Mouse (Mus musculus): ENCODE results near the gene Slamf9. TPM values are rescaled to one million over a fixed set of nuclear protein-coding genes. Genes with fewer than 3 reads are reported as not detected.

Slamf9 gene
- polyA plus RNA-seq, 2 experiments: 0.49 to 0.51 TPM

DNA sequence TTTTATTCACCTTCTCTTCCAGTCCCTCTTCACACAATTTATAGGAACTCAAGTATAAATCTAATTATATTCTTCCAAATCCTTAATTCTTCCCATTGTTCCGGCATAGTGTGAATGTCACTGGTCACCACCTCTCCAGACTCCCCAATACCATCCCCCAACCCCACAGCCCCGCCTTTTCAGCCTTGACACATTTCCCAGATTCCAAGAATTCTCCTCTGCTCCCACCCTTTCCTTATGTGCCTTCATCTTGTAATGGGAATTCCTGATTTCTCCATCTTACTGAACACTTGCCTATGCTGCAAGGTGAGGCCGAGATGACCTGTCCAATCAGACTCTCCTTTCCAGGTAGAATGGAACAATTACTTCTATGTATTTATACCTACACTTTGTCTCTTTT, 17.1 kb upstream of the Slamf9 start:
- no peaks in the 10 kb centered on the region for H3K36me3 ChIP-seq (ENCODE audit: control insufficient read depth, insufficient read depth, low read length)
- no peak overlapping the region for H3K4me2 ChIP-seq (replicated peaks; ENCODE audit: low read depth, low read length, severe bottlenecking)
- no peak for TF ChIP-seq POLR2A (IDR thresholded peaks at IDR 0.05; ENCODE audit: borderline replicate concordance, extremely low read depth, insufficient read depth, insufficient read length)
- H3K9me3 ChIP-seq (ENCODE audit: control insufficient read depth, low read length): no peaks in the 10 kb centered on the region
- DNase-seq (ENCODE audit: low spot score) (no peak), ATAC-seq (ENCODE audit: low FRiP score, low read depth) (no peak)
- H3K9ac ChIP-seq (ENCODE audit: low read depth, low read length, severe bottlenecking): no peak overlapping the region
- no peak overlapping the region for H3K4me3 ChIP-seq (replicated peaks; ENCODE audit: low read length)
- no peak overlapping the region for H3K27ac ChIP-seq (replicated peaks; ENCODE audit: low read depth, low read length)
- no peaks in the 10 kb centered on the region for H3K4me1 ChIP-seq (ENCODE audit: control insufficient read depth, insufficient read depth, low read length)
- WGBS: 81% methylated on average over 3 of the region's 3 CpGs
- no peaks in the 10 kb centered on the region for H3K27me3 ChIP-seq (ENCODE audit: control insufficient read depth, insufficient read depth, low read length)

DNA sequence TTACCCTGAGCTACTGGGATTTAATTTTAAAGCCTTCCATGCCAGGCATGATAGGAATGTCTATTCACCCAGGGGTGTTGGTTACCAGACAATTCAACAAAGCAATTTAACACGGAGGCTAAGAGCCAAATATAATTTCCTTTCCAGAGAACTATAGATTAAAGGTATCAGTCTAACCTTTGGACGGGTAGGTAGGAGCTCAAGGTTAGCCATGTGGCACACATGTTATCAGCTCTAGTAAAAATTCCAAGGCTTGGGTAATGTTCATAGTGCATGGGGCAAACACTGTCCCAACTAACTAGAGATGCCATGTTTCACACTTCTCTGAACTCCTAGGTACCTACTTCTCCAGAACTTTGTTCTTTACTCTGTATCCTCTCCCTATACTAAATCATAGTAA, 13.6 kb upstream of the Slamf9 start:
- H3K36me3 ChIP-seq (ENCODE audit: control insufficient read depth, insufficient read depth, low read length): no peaks in the 10 kb centered on the region
- H3K9ac ChIP-seq (ENCODE audit: low read depth, low read length, severe bottlenecking): no peak overlapping the region
- H3K27me3 ChIP-seq (ENCODE audit: control insufficient read depth, insufficient read depth, low read length): no peaks in the 10 kb centered on the region
- DNase-seq (ENCODE audit: low spot score): no peak
- H3K4me1 ChIP-seq (ENCODE audit: control insufficient read depth, insufficient read depth, low read length): no peaks in the 10 kb centered on the region
- 45% methylated on average over 2 of the region's 2 CpGs for WGBS
- no peak overlapping the region for H3K4me2 ChIP-seq (replicated peaks; ENCODE audit: low read depth, low read length, severe bottlenecking)
- H3K9me3 ChIP-seq (ENCODE audit: control insufficient read depth, low read length): no peaks in the 10 kb centered on the region
- H3K4me3 ChIP-seq (replicated peaks; ENCODE audit: low read length): no peak overlapping the region
- no peak overlapping the region for H3K27ac ChIP-seq (replicated peaks; ENCODE audit: low read depth, low read length)
- no peak for ATAC-seq (ENCODE audit: low FRiP score, low read depth)
- no peak for TF ChIP-seq POLR2A (IDR thresholded peaks at IDR 0.05; ENCODE audit: borderline replicate concordance, extremely low read depth, insufficient read depth, insufficient read length)

DNA sequence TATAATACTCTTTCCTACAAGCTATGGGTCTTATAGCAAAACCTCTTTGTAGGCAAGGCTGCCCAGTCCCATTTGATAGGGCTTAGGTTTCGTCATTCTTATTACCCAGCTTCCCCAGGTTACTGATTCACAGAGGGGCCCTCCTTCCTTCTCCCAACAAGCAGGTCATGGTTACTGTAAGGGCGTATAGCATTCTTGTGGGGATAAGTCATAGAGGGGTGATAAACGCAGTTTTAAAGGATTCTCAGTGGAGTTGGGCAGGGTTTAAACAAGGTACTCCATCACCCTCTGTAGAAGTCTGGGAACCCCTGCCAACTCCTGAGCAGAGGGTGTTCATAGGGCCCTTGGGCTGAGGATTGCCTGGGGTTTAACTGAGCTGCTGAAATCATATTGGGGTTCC, 12.6 kb upstream of the Slamf9 start:
- Histone ChIP-seq H3K9me3 (ENCODE audit: control insufficient read depth, low read length) (no peaks in the 10 kb centered on the region), H3K4me3 (replicated peaks; ENCODE audit: low read length) (no peak overlapping the region), H3K36me3 (ENCODE audit: control insufficient read depth, insufficient read depth, low read length) (no peaks in the 10 kb centered on the region), H3K9ac (ENCODE audit: low read depth, low read length, severe bottlenecking) (no peak overlapping the region), H3K4me2 (replicated peaks; ENCODE audit: low read depth, low read length, severe bottlenecking) (no peak overlapping the region), H3K4me1 (ENCODE audit: control insufficient read depth, insufficient read depth, low read length) (no peaks in the 10 kb centered on the region), H3K27me3 (ENCODE audit: control insufficient read depth, insufficient read depth, low read length) (no peaks in the 10 kb centered on the region), H3K27ac (replicated peaks; ENCODE audit: low read depth, low read length) (no peak overlapping the region)
- 65% methylated on average over 3 of the region's 3 CpGs for WGBS
- TF ChIP-seq POLR2A (IDR thresholded peaks at IDR 0.05; ENCODE audit: borderline replicate concordance, extremely low read depth, insufficient read depth, insufficient read length): no peak
- DNase-seq (ENCODE audit: low spot score): no peak
- ATAC-seq (ENCODE audit: low FRiP score, low read depth): no peak

DNA sequence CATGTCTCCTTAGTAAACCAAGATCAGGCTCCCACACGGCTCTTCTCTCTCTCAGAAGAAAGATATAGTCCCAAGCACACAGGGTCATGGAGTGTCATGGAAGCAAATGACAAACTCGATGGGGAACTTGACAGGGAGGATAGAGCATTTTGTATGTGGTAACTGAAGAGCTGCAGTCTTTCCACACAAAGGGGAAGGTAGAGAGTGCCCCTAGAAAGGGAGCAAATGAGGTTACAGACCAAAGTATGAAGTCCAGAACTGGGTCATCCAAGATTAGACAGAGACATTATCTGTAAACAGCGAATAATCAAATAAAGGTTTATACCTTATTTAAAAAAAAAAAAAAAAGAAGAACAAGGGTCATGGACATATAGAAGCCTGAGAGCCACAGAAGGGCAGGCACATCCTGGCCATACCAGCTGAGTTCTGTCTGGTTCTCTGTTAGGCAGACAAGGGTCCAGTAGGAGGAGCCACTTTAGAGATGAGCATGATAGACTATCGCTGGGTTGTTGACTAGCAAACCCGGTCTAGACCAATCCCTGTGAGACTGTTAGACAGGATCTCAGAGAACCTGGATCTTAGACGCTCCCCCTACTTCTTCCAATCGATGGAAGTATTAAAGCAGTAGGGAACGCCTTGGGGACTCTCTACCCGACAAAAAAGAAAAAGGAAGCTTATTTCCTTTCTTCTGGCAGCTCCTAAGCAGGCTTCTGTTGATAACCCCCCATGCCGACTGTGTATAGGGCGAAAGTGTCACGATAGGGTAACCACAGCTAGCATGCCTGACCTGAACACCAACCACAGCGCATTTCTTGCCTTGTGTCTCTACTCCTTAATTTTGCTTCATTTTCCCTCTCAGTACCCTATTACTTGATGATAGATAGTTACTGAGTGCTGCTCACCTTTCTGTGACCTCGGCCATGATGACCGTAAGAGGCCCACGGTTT, 11.5 kb upstream of the Slamf9 start:
- no peak overlapping the region for H3K4me2 ChIP-seq (replicated peaks; ENCODE audit: low read depth, low read length, severe bottlenecking)
- TF ChIP-seq POLR2A (IDR thresholded peaks at IDR 0.05; ENCODE audit: borderline replicate concordance, extremely low read depth, insufficient read depth, insufficient read length): no peak
- H3K9ac ChIP-seq (ENCODE audit: low read depth, low read length, severe bottlenecking): no peak overlapping the region
- no peaks in the 10 kb centered on the region for H3K27me3 ChIP-seq (ENCODE audit: control insufficient read depth, insufficient read depth, low read length)
- no peaks in the 10 kb centered on the region for H3K9me3 ChIP-seq (ENCODE audit: control insufficient read depth, low read length)
- no peaks in the 10 kb centered on the region for H3K36me3 ChIP-seq (ENCODE audit: control insufficient read depth, insufficient read depth, low read length)
- ATAC-seq (ENCODE audit: low FRiP score, low read depth) (no peak), DNase-seq (ENCODE audit: low spot score) (no peak)
- no peaks in the 10 kb centered on the region for H3K4me1 ChIP-seq (ENCODE audit: control insufficient read depth, insufficient read depth, low read length)
- WGBS: 80% methylated on average over 16 of the region's 16 CpGs
- no peak overlapping the region for H3K4me3 ChIP-seq (replicated peaks; ENCODE audit: low read length)
- no peak overlapping the region for H3K27ac ChIP-seq (replicated peaks; ENCODE audit: low read depth, low read length)

DNA sequence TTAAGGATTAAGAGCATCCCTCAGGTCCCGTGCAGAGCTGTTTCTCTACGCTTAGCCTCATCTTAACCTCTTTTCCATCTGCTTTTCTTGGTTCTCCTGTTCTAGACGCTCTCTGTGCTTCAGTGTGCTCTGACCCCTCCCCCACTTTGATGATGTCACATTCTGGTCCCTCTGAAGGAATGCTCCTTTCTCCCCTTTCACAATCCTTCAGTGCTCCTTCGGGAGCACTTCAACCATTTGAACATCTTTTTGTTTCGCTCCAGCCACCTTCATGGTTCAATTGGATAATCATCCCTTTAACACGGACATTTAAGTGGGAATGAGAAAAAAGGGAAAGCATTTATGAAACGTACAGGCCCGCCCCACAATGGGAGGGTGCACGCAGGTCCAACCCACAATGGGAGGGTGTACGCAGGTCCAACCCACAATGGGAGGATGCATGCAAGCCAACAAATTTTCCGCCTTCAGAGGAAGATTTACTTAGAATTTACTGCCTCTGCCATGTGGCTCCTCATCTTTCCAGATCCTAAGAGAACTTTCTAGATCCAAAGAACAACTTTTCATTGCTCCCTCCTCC, 6.8 kb upstream of the Slamf9 start:
- Histone ChIP-seq H3K4me3 (replicated peaks; ENCODE audit: low read length) (no peak overlapping the region), H3K36me3 (ENCODE audit: control insufficient read depth, insufficient read depth, low read length) (no peaks in the 10 kb centered on the region), H3K9me3 (ENCODE audit: control insufficient read depth, low read length) (no peaks in the 10 kb centered on the region), H3K27me3 (ENCODE audit: control insufficient read depth, insufficient read depth, low read length) (no peaks in the 10 kb centered on the region), H3K27ac (replicated peaks; ENCODE audit: low read depth, low read length) (no peak overlapping the region), H3K4me2 (replicated peaks; ENCODE audit: low read depth, low read length, severe bottlenecking) (no peak overlapping the region), H3K9ac (ENCODE audit: low read depth, low read length, severe bottlenecking) (no peak overlapping the region), H3K4me1 (ENCODE audit: control insufficient read depth, insufficient read depth, low read length) (no peaks in the 10 kb centered on the region)
- ATAC-seq (ENCODE audit: low FRiP score, low read depth) (no peak), DNase-seq (ENCODE audit: low spot score) (no peak)
- whole genome bisulfite sequencing: 82% methylated on average over 11 of the region's 11 CpGs
- TF ChIP-seq POLR2A (IDR thresholded peaks at IDR 0.05; ENCODE audit: borderline replicate concordance, extremely low read depth, insufficient read depth, insufficient read length): no peak

Data from limb, embryonic 14.5 days (tissue).